Mouse (Mus musculus) limb, embryonic 15.5 days (tissue): ENCODE results near the gene Qsox1. TPM values are rescaled to one million over a fixed set of nuclear protein-coding genes. Genes with fewer than 3 reads are reported as not detected.

Experiments
- ATAC-seq: fragments of 200-750 bp; cut with Nextera tagmentation; 2 replicates; pipeline ENCODE4 v1.8.0; 2017; ENCODE audit warnings: low read depth, moderate TSS enrichment; ENCODE audit not compliant: insufficient number of reproducible peaks, low FRiP score, low TSS enrichment
- H3K27ac ChIP-seq: fragments of 300-500 bp; sonication (generic); 2 replicates; pipeline ENCODE4 v1.5.1; 2015; ENCODE audit warnings: moderate library complexity, mild to moderate bottlenecking, inconsistent platforms
- H3K27me3 ChIP-seq: fragments of 300-500 bp; sonication (generic); 2 replicates; pipeline ENCODE4 v1.6.1; 2015; ENCODE audit warnings: inconsistent platforms
- H3K36me3 ChIP-seq: fragments of 300-500 bp; sonication (generic); 2 replicates; pipeline ENCODE4 v1.6.1; 2015; ENCODE audit warnings: inconsistent platforms
- H3K4me1 ChIP-seq: fragments of 300-500 bp; sonication (generic); 2 replicates; pipeline ENCODE4 v1.6.1; 2015; ENCODE audit warnings: inconsistent platforms
- H3K4me2 ChIP-seq: fragments of 300-500 bp; sonication (generic); 2 replicates; pipeline ENCODE4 v1.6.1; 2015; ENCODE audit warnings: mild to moderate bottlenecking, inconsistent platforms
- H3K4me3 ChIP-seq: fragments of 300-500 bp; sonication (generic); 2 replicates; pipeline ENCODE4 v1.5.1; 2015; ENCODE audit warnings: mild to moderate bottlenecking, inconsistent platforms
- H3K9ac ChIP-seq: fragments of 300-500 bp; sonication (generic); 2 replicates; pipeline ENCODE4 v1.6.1; 2015; ENCODE audit warnings: inconsistent platforms
- H3K9me3 ChIP-seq: fragments of 300-500 bp; sonication (generic); 2 replicates; pipeline ENCODE4 v1.6.1; 2016; ENCODE audit warnings: inconsistent platforms
- WGBS: fragments of 180-500 bp; shearing (Covaris S2); methylation state at CpG from one replicate; pipeline ENCODE4 v1.1.7; 2015; 5-methylcytosine and 5-hydroxymethylcytosine counted together
- polyA plus RNA-seq: library from polyadenylated mRNA; unstranded; fragments of >200 nt; fragmentation: Nextera tagmentation; extraction: Ambion mirVana; gene quantifications from 2 replicates; pipeline ENCODE4 v1.2.1, GENCODE M21; 2015

Gene Qsox1
- polyA plus RNA-seq, 1 experiment from 2014 or later = 47.3 TPM

- no peak overlapping the region for H3K4me2 ChIP-seq
- ATAC-seq = no peak
These were observed 55.1 kb downstream of the Qsox1 start for GRCm38 (mm10) chr1:155757621-155758020.

DNA sequence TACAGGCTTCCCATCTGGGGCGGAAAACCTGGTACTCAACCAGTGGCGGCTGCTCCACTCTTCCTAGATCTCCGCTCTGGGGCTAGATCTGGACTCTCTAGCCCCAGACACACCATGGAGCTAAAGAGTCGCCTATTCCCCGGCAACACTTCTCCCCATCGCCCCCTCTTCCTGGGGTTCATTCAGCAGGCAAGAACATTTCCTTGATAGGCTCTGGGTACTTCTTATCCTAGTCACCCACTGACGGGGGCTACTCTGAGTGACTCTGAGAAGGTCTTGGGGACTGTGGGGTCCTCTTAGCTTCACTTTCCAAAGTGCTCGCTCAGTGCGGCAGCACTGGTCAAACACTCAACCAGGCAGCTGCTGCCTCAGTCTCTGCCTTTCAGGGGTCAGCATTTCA lies 59.3 kb downstream of the Qsox1 start:
- H3K9ac ChIP-seq = no peak overlapping the region
- H3K4me2 ChIP-seq = no peak overlapping the region
- 76% methylated on average over 9 of the region's 9 CpGs for WGBS
- H3K4me1 ChIP-seq = 0 out of 2 replicates have a peak, but pooled peaks cover 4% of the 10 kb centered on the region
- H3K27me3 ChIP-seq = peaks cover 54% of the 10 kb centered on the region
- no peaks in the 10 kb centered on the region for H3K9me3 ChIP-seq
- no peak for ATAC-seq
- H3K36me3 ChIP-seq = no peaks in the 10 kb centered on the region
- H3K27ac ChIP-seq = no peak overlapping the region
- H3K4me3 ChIP-seq = no peak overlapping the region

More at GRCm38 (mm10) chr1:155757621-155758020, 55.1 kb downstream of the Qsox1 start:
- Histone ChIP-seq H3K9ac (no peak overlapping the region), H3K4me1 (no peaks in the 10 kb centered on the region), H3K4me3 (no peak overlapping the region), H3K27me3 (peaks cover 13% of the 10 kb centered on the region), H3K36me3 (no peaks in the 10 kb centered on the region), H3K9me3 (no peaks in the 10 kb centered on the region), H3K27ac (no peak overlapping the region)
- 73% methylated on average over 7 of the region's 7 CpGs for WGBS

DNA sequence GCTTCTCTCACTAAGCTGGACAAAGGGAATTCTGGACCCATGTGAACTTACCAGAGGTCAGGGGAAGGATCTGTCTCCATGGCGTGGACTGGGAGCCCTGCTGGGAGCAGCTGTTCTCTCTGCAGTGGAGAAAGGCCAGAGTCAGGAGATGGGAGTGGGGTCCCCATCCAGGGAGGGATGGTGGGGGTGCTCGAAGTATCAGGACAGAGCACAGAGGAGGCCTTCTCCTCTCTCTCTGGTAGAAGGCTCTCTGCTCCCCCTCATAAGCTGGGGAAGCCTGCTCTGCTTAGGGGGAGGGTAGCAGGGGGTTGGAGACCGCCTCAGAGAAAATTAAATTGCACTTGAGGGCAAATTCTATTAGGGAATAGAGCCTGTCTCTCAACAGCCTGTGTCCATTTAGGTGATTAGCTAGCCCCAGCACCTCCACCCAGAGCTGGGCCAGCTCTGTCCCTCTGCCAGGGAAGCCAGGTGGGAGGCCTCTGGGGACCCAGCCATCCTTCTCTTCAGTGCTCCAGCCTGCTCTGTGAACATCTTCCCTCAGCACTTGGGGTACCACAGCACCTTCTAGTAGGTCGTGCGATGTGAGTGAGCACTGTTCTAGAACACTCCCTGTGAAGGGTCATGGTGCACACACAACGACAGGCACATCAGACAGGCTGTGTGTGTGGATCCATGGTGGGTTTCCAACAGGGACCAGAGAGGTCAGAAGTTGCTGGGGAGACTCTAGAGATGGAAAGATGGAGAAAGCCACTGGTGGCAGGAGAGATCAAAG lies 61.0 kb downstream of the Qsox1 start, which contains the start of gene Lhx4:
Lhx4 (minus strand) TSS at position 201 of the 772 bp plus-strand sequence.
- no peak within 1 kb of the TSS for H3K9ac ChIP-seq
- H3K9me3 ChIP-seq = no peaks in the 10 kb centered on the region
- peaks cover 71% of the 10 kb centered on the region for H3K27me3 ChIP-seq
- no peak for ATAC-seq
- 0 out of 2 replicates have a peak, but pooled peaks cover 4% of the 10 kb centered on the region for H3K4me1 ChIP-seq
- no peak within 1 kb of the TSS for H3K27ac ChIP-seq
- H3K36me3 ChIP-seq = no peaks in the 10 kb centered on the region
- no peak within 1 kb of the TSS for H3K4me3 ChIP-seq
- 56% methylated on average over 6 of the region's 6 CpGs for WGBS
- H3K4me2 ChIP-seq = no peak within 1 kb of the TSS

DNA sequence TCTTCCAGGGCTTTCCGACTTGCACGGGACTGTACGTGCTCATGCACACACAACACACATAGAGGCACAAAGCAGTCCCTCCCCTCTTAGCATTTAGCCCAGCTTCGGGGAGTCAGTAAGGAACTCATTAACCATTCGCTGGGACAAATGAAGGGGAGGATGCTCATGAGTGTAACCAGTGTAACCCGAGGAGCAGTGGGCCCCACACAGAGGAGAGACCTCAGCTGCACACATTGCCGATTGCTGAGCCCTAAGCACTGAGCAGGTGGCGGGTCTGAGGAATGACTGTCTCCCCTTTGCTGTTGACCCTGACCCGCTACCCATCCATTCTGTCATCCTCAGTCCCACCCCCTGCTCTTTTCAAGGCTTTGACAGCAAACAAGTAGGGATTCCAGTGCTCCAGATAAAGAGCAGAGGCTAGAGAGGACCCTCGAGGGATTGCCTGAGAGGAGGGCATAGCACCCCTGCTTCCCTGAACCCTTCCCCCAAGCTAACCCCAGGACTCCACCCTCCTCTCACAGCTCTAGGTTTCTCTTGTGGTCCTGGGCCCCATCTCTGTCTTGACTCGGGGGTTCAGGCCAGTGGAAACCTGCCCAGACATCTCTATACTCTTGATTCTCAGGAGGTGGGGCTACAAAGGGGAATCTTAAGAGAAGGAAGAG lies 62.0 kb downstream of the Qsox1 start:
- H3K36me3 ChIP-seq = no peaks in the 10 kb centered on the region
- H3K27ac ChIP-seq = no peak overlapping the region
- no peak overlapping the region for H3K9ac ChIP-seq
- H3K27me3 ChIP-seq = peaks cover 82% of the 10 kb centered on the region
- ATAC-seq = no peak
- no peak overlapping the region for H3K4me3 ChIP-seq
- 11% methylated on average over 11 of the region's 11 CpGs for WGBS
- H3K4me1 ChIP-seq = 0 out of 2 replicates have a peak, but pooled peaks cover 4% of the 10 kb centered on the region
- no peaks in the 10 kb centered on the region for H3K9me3 ChIP-seq
- no peak overlapping the region for H3K4me2 ChIP-seq

- H3K4me2 ChIP-seq = no peak overlapping the region
- H3K27ac ChIP-seq = no peak overlapping the region
- no peak overlapping the region for H3K9ac ChIP-seq
- H3K36me3 ChIP-seq = no peaks in the 10 kb centered on the region
- peaks cover 86% of the 10 kb centered on the region for H3K27me3 ChIP-seq
- WGBS = 77% methylated on average over 5 of the region's 5 CpGs
- peaks cover 7% of the 10 kb centered on the region for H3K4me1 ChIP-seq
- no peak for ATAC-seq
- no peaks in the 10 kb centered on the region for H3K9me3 ChIP-seq
- H3K4me3 ChIP-seq = no peak overlapping the region
These were observed 64.8 kb downstream of the Qsox1 start for GRCm38 (mm10) chr1:155747911-155748310.

DNA sequence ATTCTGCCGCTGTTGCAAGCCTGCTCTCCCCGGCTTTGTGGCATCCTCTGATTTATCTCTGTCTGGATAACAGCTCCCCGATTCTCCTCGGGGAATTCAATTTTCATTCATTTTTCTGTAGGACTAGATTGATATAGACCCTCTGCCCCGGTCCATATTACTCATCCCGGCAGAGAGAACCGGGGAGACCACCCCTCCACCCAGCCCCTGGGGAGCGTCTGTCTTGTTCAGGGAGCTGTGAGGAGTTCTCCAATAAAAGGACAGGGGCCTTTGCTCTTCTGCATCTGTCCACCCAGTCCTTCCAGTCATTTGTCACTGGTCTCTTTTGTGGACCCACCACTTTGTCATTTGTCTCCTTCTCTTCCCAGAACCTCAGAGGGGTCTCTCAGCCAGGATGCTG lies 65.7 kb downstream of the Qsox1 start:
- no peak overlapping the region for H3K4me2 ChIP-seq
- no peak overlapping the region for H3K9ac ChIP-seq
- H3K27me3 ChIP-seq = peaks cover 87% of the 10 kb centered on the region
- H3K9me3 ChIP-seq = no peaks in the 10 kb centered on the region
- 13% methylated on average over 8 of the region's 8 CpGs for WGBS
- ATAC-seq = no peak
- no peaks in the 10 kb centered on the region for H3K36me3 ChIP-seq
- H3K27ac ChIP-seq = no peak overlapping the region
- peaks cover 16% of the 10 kb centered on the region for H3K4me1 ChIP-seq
- H3K4me3 ChIP-seq = no peak overlapping the region

GRCm38 (mm10) chr1:155742411-155743363 lies 70.0 kb downstream of the Qsox1 start:
- H3K27me3 ChIP-seq = peaks cover 88% of the 10 kb centered on the region
- WGBS = under 1% methylated on average over 81 of the region's 81 CpGs
- H3K4me2 ChIP-seq = peak overlapping the region; percentile 97
- H3K4me1 ChIP-seq = peaks cover 31% of the 10 kb centered on the region
- H3K27ac ChIP-seq = no peak overlapping the region
- no peaks in the 10 kb centered on the region for H3K9me3 ChIP-seq
- no peaks in the 10 kb centered on the region for H3K36me3 ChIP-seq
- 0 out of 2 replicates have a peak overlapping the region, but pooled peaks have one; percentile 10 for H3K9ac ChIP-seq
- 0 out of 2 replicates have a peak, but pooled peaks have one; percentile 8 for ATAC-seq
- H3K4me3 ChIP-seq = peak overlapping the region; percentile 50

- no peak overlapping the region for H3K27ac ChIP-seq
- H3K9me3 ChIP-seq = no peaks in the 10 kb centered on the region
- 0 out of 2 replicates have a peak, but pooled peaks have one; percentile 22 for ATAC-seq
- H3K9ac ChIP-seq = 0 out of 2 replicates have a peak overlapping the region, but pooled peaks have one; percentile 10
- peaks cover 88% of the 10 kb centered on the region for H3K27me3 ChIP-seq
- H3K4me3 ChIP-seq = peak overlapping the region; percentile 50
- H3K36me3 ChIP-seq = no peaks in the 10 kb centered on the region
- H3K4me1 ChIP-seq = peaks cover 37% of the 10 kb centered on the region
- under 1% methylated on average over 26 of the region's 26 CpGs for WGBS
- H3K4me2 ChIP-seq = peak overlapping the region; percentile 97
These were observed 70.7 kb downstream of the Qsox1 start for GRCm38 (mm10) chr1:155741988-155742387.

DNA sequence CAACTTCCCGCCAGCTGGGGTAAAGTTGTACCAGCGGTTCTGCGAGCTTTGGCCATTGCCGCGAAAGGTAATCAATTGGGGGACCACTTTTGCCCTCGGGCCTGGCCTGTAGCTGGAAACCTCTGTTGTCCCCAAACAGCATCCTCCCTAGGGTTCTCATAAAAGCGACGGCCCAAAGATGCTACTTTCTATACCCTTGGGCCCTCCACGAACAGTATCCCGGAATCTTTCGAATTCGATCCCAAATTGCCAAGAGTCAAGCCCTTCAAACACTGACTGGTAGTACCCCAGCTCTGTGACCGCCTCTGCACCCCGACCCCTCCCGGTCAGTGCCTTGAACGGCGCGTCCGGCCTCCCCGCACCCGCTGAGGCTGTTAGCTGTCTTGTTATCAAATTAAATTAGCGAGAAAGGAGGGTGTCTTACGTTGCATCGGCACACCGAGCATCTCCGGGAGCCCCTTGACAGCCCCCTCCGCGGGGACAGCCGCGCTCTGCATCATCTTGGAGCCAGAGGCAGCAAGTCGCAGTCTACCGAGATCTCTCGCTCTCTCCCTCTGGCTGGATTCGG lies 71.2 kb downstream of the Qsox1 start:
- no peak overlapping the region for H3K27ac ChIP-seq
- H3K36me3 ChIP-seq = no peaks in the 10 kb centered on the region
- peaks cover 88% of the 10 kb centered on the region for H3K27me3 ChIP-seq
- no peak overlapping the region for H3K9ac ChIP-seq
- H3K4me1 ChIP-seq = peaks cover 40% of the 10 kb centered on the region
- peak overlapping the region; percentile 97 for H3K4me2 ChIP-seq
- peak overlapping the region; percentile 50 for H3K4me3 ChIP-seq
- WGBS = 1% methylated on average over 34 of the region's 34 CpGs
- no peak for ATAC-seq
- no peaks in the 10 kb centered on the region for H3K9me3 ChIP-seq

GRCm38 (mm10) chr1:155740622-155741377 lies 71.9 kb downstream of the Qsox1 start:
- H3K4me1 ChIP-seq = peaks cover 40% of the 10 kb centered on the region
- H3K36me3 ChIP-seq = no peaks in the 10 kb centered on the region
- no peak for ATAC-seq
- peak overlapping the region; percentile 97 for H3K4me2 ChIP-seq
- no peak overlapping the region for H3K9ac ChIP-seq
- WGBS = under 1% methylated on average over 44 of the region's 44 CpGs
- no peak overlapping the region for H3K27ac ChIP-seq
- peak overlapping the region; percentile 50 for H3K4me3 ChIP-seq
- H3K27me3 ChIP-seq = peaks cover 88% of the 10 kb centered on the region
- no peaks in the 10 kb centered on the region for H3K9me3 ChIP-seq
